Mouse (Mus musculus): ENCODE measurements at regions not wholly inside any gene's neighbourhood (a gene's known extent, or its start where the extent isn't known, plus 50 kb on each side); places are given as distances from the start of the nearest gene placed in this dataset.
A peak's percentile ranks its signal among the peaks of the same experiment; 100 is the strongest.

- no peak for DNase-seq (ENCODE audit: low read depth, low spot score)
These were observed 703.0 kb upstream of the Arpp21 start for GRCm38 (mm10) chr9:112938781-112939180.

GRCm38 (mm10) chr9:112909311-112910101 is 673.8 kb upstream of the Arpp21 start:
- no peak for DNase-seq (ENCODE audit: low read depth, low spot score)

- DNase-seq (ENCODE audit: low read depth, low spot score): no peak
These were observed 670.2 kb upstream of the Arpp21 start for GRCm38 (mm10) chr9:112905955-112906354.

- no peak for DNase-seq (ENCODE audit: low read depth, low spot score)
These were observed 629.2 kb upstream of the Arpp21 start for GRCm38 (mm10) chr9:112864921-112865320.

DNA sequence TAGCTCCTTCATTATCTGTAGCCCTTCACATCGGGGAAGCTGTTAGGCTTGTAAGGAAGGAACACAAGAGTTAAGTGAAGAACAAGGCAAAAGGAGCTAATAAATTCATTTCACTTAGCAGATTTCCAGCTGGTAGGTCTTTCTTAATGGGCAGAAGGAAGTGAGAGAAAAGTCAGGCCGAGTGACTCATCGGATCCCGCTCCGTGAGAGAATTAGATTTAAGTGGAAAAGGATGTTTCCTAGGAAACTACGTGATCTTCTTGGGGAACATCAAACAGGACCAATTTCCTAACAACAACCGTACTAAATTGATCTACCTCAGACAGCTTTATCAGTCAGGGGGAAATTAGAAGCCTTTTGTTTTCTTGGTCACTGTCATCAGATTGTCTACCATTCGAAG is 625.4 kb upstream of the Arpp21 start:
- no peak for DNase-seq (ENCODE audit: low read depth, low spot score)

- no peak for DNase-seq (ENCODE audit: low read depth, low spot score)
These were observed 624.7 kb upstream of the Arpp21 start for GRCm38 (mm10) chr9:112860307-112860893.

GRCm38 (mm10) chr9:112841473-112841872 is 605.7 kb upstream of the Arpp21 start:
- DNase-seq (ENCODE audit: low read depth, low spot score): no peak

GRCm38 (mm10) chr9:112839071-112839793 is 603.5 kb upstream of the Arpp21 start:
- no peak for DNase-seq (ENCODE audit: low read depth, low spot score)

GRCm38 (mm10) chr9:112837563-112837962 is 601.8 kb upstream of the Arpp21 start:
- no peak for DNase-seq (ENCODE audit: low read depth, low spot score)

DNA sequence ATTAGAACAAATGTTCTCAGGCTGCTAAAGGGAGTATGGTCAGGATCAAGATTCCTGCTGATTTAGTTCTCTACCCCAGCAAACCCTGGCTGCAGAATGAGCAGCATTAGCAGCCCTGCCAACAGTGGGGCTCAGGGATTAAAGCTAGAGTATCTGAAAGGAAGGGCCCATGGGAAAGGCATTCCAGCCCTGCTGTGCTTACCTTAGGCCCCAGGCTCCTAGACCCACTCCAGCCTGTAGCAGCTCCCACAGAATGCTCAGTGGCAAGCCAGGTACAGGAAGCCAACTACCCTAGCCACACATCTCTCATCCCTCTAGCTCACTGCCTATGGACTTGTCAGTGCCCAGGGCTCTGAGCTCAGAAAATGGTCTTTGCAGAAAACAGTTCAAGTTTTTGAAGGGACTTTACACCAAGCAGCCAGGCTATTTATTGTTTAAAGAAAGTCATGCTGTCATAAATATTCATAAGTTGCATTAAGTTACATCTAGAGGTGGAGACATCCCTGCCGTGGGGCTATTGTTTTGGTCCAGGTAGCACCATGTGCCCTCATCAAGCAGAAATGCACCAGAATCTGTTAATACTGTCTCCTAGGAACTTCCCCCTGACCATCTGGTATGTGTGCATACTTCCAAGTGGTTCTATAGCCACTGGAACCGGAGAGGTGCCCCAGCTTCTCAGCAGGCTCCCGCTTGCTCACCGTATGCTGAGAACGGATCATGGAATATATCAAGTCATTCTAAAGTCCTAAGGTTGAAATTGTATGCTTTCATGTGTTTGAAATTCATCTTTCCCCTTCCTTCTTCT is 598.9 kb upstream of the Arpp21 start:
- DNase-seq (ENCODE audit: low read depth, low spot score): no peak

DNA sequence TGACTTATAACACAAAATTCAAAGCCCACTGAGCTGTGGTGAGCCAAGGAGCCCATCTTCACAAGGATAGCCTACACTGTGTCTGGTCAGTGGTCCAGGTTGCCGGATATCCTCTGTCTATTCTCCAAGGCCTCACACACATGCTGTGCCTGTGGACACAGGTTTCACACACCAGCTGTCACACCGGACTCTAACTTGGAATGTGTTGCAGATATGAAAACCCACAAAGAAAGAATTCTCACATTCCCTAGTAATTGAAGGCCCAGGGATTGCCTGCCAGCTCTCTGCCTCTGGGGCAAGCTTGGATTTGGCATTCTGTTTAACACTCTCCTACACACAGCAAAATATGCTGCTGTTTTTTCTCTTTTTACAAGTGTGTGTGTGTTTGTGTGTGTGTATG is 595.4 kb upstream of the Arpp21 start:
- DNase-seq (ENCODE audit: low read depth, low spot score): no peak

DNA sequence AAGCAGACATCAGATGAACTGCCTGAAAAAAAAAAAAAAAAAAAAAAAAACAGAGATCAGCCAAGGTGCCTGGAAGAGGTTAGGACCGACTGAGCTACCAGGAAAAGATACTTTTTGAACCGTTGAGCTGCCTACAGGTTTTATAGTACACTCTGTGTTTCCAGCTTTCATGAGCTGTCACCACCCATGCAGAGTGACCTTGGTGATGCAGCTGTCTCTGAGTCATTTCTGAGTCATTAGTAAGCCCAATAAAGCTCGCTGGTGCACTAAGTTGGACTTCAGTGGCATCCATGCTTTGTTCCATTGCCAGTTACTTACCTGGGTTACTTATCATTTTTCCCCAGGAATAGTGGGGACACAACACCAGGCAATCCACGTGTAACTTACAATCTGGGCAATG is 592.9 kb upstream of the Arpp21 start:
- no peak for DNase-seq (ENCODE audit: low read depth, low spot score)

- DNase-seq (ENCODE audit: low read depth, low spot score): no peak
These were observed 590.9 kb upstream of the Arpp21 start for GRCm38 (mm10) chr9:112826592-112826991.

GRCm38 (mm10) chr9:112821940-112822339 is 586.2 kb upstream of the Arpp21 start:
- DNase-seq (ENCODE audit: low read depth, low spot score): no peak

DNA sequence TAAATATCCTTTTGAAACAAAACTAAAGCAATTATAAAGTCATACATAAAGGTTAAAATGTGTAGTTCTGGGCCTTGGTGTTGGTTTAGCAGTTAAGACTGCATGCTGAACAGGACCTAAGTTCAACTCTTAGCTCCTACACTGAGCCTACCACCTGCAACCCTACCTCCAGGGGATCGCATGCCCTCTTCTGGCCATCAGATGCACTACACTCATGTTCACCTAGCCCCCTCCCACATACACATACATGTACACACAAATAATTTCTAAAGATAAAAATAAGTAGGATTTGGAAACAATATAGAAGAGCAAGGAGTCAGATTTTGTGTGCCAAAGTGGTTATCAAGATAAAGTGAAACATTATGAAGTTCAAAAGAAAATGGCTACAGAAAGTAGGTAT is 576.2 kb upstream of the Arpp21 start:
- DNase-seq (ENCODE audit: low read depth, low spot score): peak; percentile 23

DNA sequence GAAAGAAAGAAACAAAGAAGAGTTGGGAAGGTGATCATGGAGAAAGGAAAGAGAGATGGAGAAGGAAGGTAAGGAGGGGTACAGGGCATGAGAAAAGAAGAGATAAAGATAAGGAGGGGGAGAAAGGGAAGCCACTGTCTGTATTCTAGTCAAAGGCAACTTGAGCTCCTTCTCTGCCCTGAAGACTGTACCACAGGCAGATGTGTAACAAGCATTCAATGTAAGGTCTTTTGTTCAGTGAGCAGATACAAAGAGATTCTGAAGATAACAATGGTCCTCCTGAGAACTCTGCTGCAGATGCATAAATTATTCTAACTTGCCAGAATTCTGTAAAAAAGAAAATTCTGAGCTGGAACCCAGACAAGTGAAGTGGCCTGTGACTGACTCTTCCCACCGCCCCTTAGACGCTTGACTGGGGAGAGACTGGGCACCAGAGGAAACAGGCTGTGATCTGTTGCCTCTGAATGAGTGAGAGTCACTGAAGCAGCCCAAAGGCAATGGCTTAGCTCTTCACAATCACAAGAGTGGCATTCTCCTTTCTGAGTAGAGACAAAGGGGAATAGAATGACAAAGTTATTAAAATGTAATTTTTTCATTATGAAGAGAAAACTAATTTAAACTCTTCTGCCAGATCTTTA is 564.0 kb upstream of the Arpp21 start:
- DNase-seq (ENCODE audit: low read depth, low spot score): no peak

DNA sequence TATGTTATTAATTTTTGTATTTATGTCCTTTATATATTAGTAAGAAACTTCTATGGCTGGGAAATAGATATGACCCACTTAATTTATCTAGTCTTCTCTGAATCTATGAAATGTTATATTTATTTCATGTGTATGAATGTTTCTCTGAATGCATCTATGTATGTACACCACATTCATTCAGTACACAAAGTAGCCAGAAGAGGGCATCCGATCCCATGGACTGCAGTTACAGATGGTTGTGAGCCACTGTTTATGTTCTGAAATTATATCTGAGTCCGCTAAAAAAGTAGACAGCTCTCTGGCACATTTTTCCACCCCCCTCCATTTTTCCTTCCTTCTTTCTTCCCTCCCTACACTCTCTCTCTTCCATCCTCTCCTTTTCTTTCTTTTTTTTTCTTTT is 557.8 kb upstream of the Arpp21 start:
- peak; percentile 35 for DNase-seq (ENCODE audit: low read depth, low spot score)

GRCm38 (mm10) chr9:112771981-112772380 is 536.2 kb upstream of the Arpp21 start:
- no peak for DNase-seq (ENCODE audit: low read depth, low spot score)

- no peak for DNase-seq (ENCODE audit: low read depth, low spot score)
These were observed 508.9 kb upstream of the Arpp21 start for GRCm38 (mm10) chr9:112744616-112745015.

DNA sequence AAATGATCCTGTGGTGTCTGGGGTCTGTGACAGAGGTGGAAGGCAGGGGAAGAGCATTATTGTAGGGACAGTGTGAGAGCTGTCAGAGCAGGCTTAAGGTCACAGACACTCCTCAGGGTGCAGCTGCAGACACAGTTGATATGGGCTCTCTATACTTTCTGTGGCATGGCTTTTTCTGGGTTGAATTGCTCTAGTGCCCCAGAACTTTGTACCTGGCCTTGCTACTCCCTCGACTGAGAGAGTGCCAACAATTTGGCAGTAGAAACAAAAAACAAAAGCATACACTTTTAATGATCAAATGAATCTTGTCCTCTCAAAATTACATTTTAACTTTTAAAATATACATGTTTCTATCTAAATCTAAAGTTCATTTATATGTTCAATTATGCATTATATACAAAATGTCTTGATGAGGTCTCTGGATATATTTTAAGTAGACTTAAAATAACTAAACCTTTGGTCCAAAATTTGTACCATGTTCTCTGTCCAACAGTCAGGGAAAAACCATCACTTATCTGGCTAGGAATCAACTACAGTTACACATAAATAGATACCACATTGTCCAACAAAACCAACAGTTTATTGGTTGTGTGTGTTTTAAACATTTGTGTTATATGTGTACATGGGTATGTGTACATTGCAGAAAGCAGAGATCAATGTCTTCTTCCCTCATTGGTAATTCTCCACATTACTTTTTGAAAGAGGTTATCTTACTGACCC is 508.3 kb upstream of the Arpp21 start:
- DNase-seq (ENCODE audit: low read depth, low spot score): no peak

- DNase-seq (ENCODE audit: low read depth, low spot score): peak; percentile 3
These were observed 500.0 kb upstream of the Arpp21 start for GRCm38 (mm10) chr9:112735761-112736160.

All from ES-CJ7 (cell line).